Mouse (Mus musculus) neural tube, embryonic 13.5 days (tissue): ENCODE measurements at regions not wholly inside any gene's neighbourhood (a gene's known extent, or its start where the extent isn't known, plus 50 kb on each side); places are given as distances from the start of the nearest gene placed in this dataset.

Experiments used
- ATAC-seq: fragments of 200-750 bp; cut with Nextera tagmentation; 2 replicates; pipeline ENCODE4 v1.8.0; 2017; ENCODE audit warnings: low read depth, mild to moderate bottlenecking, moderate TSS enrichment, moderate library complexity
- H3K27ac ChIP-seq: fragments of 300-500 bp; sonication (generic); replicated peaks from 2 replicates; pipeline ENCODE4 v1.5.1; 2015; ENCODE audit warnings: moderate library complexity, mild to moderate bottlenecking, inconsistent platforms
- H3K27me3 ChIP-seq: fragments of 300-500 bp; sonication (generic); 2 replicates; pipeline ENCODE4 v1.6.1; 2015; ENCODE audit warnings: mild to moderate bottlenecking, inconsistent platforms
- H3K36me3 ChIP-seq: fragments of 300-500 bp; sonication (generic); 2 replicates; pipeline ENCODE4 v1.6.1; 2015; ENCODE audit warnings: mild to moderate bottlenecking, inconsistent platforms
- H3K4me1 ChIP-seq: fragments of 300-500 bp; sonication (generic); replicated peaks from 2 replicates; pipeline ENCODE4 v1.6.1; 2015; ENCODE audit warnings: inconsistent platforms
- H3K4me2 ChIP-seq: fragments of 300-500 bp; sonication (generic); 2 replicates; pipeline ENCODE4 v1.6.1; 2015; ENCODE audit warnings: inconsistent platforms, mild to moderate bottlenecking, moderate library complexity
- H3K4me3 ChIP-seq: fragments of 300-500 bp; sonication (generic); 2 replicates; pipeline ENCODE4 v1.5.1; 2015; ENCODE audit warnings: mild to moderate bottlenecking, inconsistent platforms
- H3K9ac ChIP-seq: fragments of 300-500 bp; sonication (generic); 2 replicates; pipeline ENCODE4 v1.6.1; 2015; ENCODE audit warnings: moderate library complexity, mild to moderate bottlenecking, inconsistent platforms
- H3K9me3 ChIP-seq: fragments of 300-500 bp; sonication (generic); 2 replicates; pipeline ENCODE4 v1.6.1; 2016; ENCODE audit warnings: inconsistent platforms
- WGBS: fragments of 180-500 bp; shearing (Covaris S2); methylation state at CpG from one replicate; pipeline ENCODE4 v1.1.7; 2015; 5-methylcytosine and 5-hydroxymethylcytosine counted together

- Histone ChIP-seq H3K4me3 (no peak overlapping the region), H3K27ac (no peak overlapping the region), H3K4me2 (no peak overlapping the region), H3K36me3 (no peaks in the 10 kb centered on the region), H3K9ac (no peak overlapping the region), H3K9me3 (no peaks in the 10 kb centered on the region), H3K4me1 (no peaks in the 10 kb centered on the region), H3K27me3 (no peaks in the 10 kb centered on the region)
- no peak for ATAC-seq
Observed at GRCm38 (mm10) chr12:12498621-12499020, 236.7 kb downstream of the Fam49a start.

- Histone ChIP-seq H3K4me1 (no peaks in the 10 kb centered on the region), H3K4me3 (no peak overlapping the region), H3K4me2 (no peak overlapping the region), H3K27me3 (no peaks in the 10 kb centered on the region), H3K9ac (no peak overlapping the region), H3K27ac (no peak overlapping the region), H3K36me3 (no peaks in the 10 kb centered on the region), H3K9me3 (no peaks in the 10 kb centered on the region)
- ATAC-seq = no peak; the same call in 1 of the 2 replicates
- WGBS = 82% methylated on average over 6 of the region's 6 CpGs
Observed at GRCm38 (mm10) chr12:12497277-12497841, 235.4 kb downstream of the Fam49a start.

GRCm38 (mm10) chr12:12496593-12497141, 234.7 kb downstream of the Fam49a start:
- H3K4me1 ChIP-seq = no peaks in the 10 kb centered on the region
- WGBS = 71% methylated on average over 7 of the region's 7 CpGs
- H3K4me2 ChIP-seq = no peak overlapping the region
- no peaks in the 10 kb centered on the region for H3K36me3 ChIP-seq
- H3K9me3 ChIP-seq = no peaks in the 10 kb centered on the region
- H3K9ac ChIP-seq = no peak overlapping the region
- no peak overlapping the region for H3K27ac ChIP-seq
- H3K27me3 ChIP-seq = no peaks in the 10 kb centered on the region
- H3K4me3 ChIP-seq = no peak overlapping the region
- ATAC-seq = peak; percentile 83

- no peak for ATAC-seq
Observed at GRCm38 (mm10) chr12:12490173-12490572, 228.2 kb downstream of the Fam49a start.

GRCm38 (mm10) chr12:12488090-12488489, 226.2 kb downstream of the Fam49a start:
- ATAC-seq = no peak
- H3K4me2 ChIP-seq = no peak overlapping the region
- H3K9ac ChIP-seq = no peak overlapping the region
- no peaks in the 10 kb centered on the region for H3K4me1 ChIP-seq
- no peaks in the 10 kb centered on the region for H3K27me3 ChIP-seq
- no peak overlapping the region for H3K4me3 ChIP-seq
- WGBS = 72% methylated on average over 1 of the region's 1 CpGs
- H3K27ac ChIP-seq = no peak overlapping the region
- H3K9me3 ChIP-seq = no peaks in the 10 kb centered on the region
- H3K36me3 ChIP-seq = no peaks in the 10 kb centered on the region

More at GRCm38 (mm10) chr12:12490173-12490572, 228.2 kb downstream of the Fam49a start:
- Histone ChIP-seq H3K27ac (no peak overlapping the region), H3K36me3 (no peaks in the 10 kb centered on the region), H3K4me1 (no peaks in the 10 kb centered on the region), H3K4me3 (no peak overlapping the region), H3K4me2 (no peak overlapping the region), H3K27me3 (no peaks in the 10 kb centered on the region), H3K9ac (no peak overlapping the region), H3K9me3 (no peaks in the 10 kb centered on the region)
- 74% methylated on average over 1 of the region's 1 CpGs for WGBS

GRCm38 (mm10) chr12:12486656-12487356, 224.9 kb downstream of the Fam49a start:
- no peaks in the 10 kb centered on the region for H3K27me3 ChIP-seq
- ATAC-seq = no peak
- no peaks in the 10 kb centered on the region for H3K36me3 ChIP-seq
- H3K4me2 ChIP-seq = no peak overlapping the region
- 91% methylated on average over 1 of the region's 1 CpGs for WGBS
- no peak overlapping the region for H3K9ac ChIP-seq
- H3K27ac ChIP-seq = no peak overlapping the region
- H3K4me1 ChIP-seq = no peaks in the 10 kb centered on the region
- H3K9me3 ChIP-seq = no peaks in the 10 kb centered on the region
- H3K4me3 ChIP-seq = no peak overlapping the region

GRCm38 (mm10) chr12:12484921-12485680, 223.2 kb downstream of the Fam49a start:
- H3K27ac ChIP-seq = no peak overlapping the region
- H3K27me3 ChIP-seq = no peaks in the 10 kb centered on the region
- no peaks in the 10 kb centered on the region for H3K4me1 ChIP-seq
- no peaks in the 10 kb centered on the region for H3K9me3 ChIP-seq
- no peaks in the 10 kb centered on the region for H3K36me3 ChIP-seq
- 78% methylated on average over 9 of the region's 9 CpGs for WGBS
- no peak for ATAC-seq
- no peak overlapping the region for H3K4me3 ChIP-seq
- no peak overlapping the region for H3K9ac ChIP-seq
- no peak overlapping the region for H3K4me2 ChIP-seq

GRCm38 (mm10) chr12:12480451-12480850, 218.5 kb downstream of the Fam49a start:
- H3K4me1 ChIP-seq = no peaks in the 10 kb centered on the region
- H3K27ac ChIP-seq = no peak overlapping the region
- H3K27me3 ChIP-seq = no peaks in the 10 kb centered on the region
- no peak overlapping the region for H3K4me2 ChIP-seq
- no peak for ATAC-seq
- H3K9ac ChIP-seq = no peak overlapping the region
- WGBS = 92% methylated on average over 2 of the region's 2 CpGs
- H3K4me3 ChIP-seq = no peak overlapping the region
- H3K36me3 ChIP-seq = no peaks in the 10 kb centered on the region
- H3K9me3 ChIP-seq = no peaks in the 10 kb centered on the region

- Histone ChIP-seq H3K4me2 (no peak overlapping the region), H3K4me3 (no peak overlapping the region), H3K9ac (no peak overlapping the region), H3K27me3 (no peaks in the 10 kb centered on the region), H3K4me1 (no peaks in the 10 kb centered on the region), H3K36me3 (no peaks in the 10 kb centered on the region), H3K27ac (no peak overlapping the region), H3K9me3 (no peaks in the 10 kb centered on the region)
- ATAC-seq = no peak
- 79% methylated on average over 2 of the region's 2 CpGs for WGBS
Observed at GRCm38 (mm10) chr12:12452086-12452485, 190.1 kb downstream of the Fam49a start.

GRCm38 (mm10) chr12:12446768-12447167, 184.8 kb downstream of the Fam49a start:
- no peak overlapping the region for H3K27ac ChIP-seq
- no peak for ATAC-seq

GRCm38 (mm10) chr12:12446281-12446680, 184.3 kb downstream of the Fam49a start:
- H3K4me1 ChIP-seq = no peaks in the 10 kb centered on the region
- 74% methylated on average over 3 of the region's 3 CpGs for WGBS
- no peak overlapping the region for H3K4me3 ChIP-seq
- no peak overlapping the region for H3K9ac ChIP-seq
- H3K9me3 ChIP-seq = no peaks in the 10 kb centered on the region
- ATAC-seq = no peak
- no peak overlapping the region for H3K27ac ChIP-seq
- H3K27me3 ChIP-seq = no peaks in the 10 kb centered on the region
- no peak overlapping the region for H3K4me2 ChIP-seq
- H3K36me3 ChIP-seq = no peaks in the 10 kb centered on the region

More at GRCm38 (mm10) chr12:12446768-12447167, 184.8 kb downstream of the Fam49a start:
- Histone ChIP-seq H3K4me2 (no peak overlapping the region), H3K27me3 (no peaks in the 10 kb centered on the region), H3K9me3 (no peaks in the 10 kb centered on the region), H3K4me3 (no peak overlapping the region), H3K36me3 (no peaks in the 10 kb centered on the region), H3K9ac (no peak overlapping the region), H3K4me1 (no peaks in the 10 kb centered on the region)
- WGBS = 48% methylated on average over 2 of the region's 2 CpGs

- no peak overlapping the region for H3K4me2 ChIP-seq
- H3K4me3 ChIP-seq = no peak overlapping the region
- WGBS = 94% methylated on average over 4 of the region's 4 CpGs
- no peak for ATAC-seq
- no peaks in the 10 kb centered on the region for H3K36me3 ChIP-seq
- H3K27me3 ChIP-seq = no peaks in the 10 kb centered on the region
- no peaks in the 10 kb centered on the region for H3K4me1 ChIP-seq
- H3K9me3 ChIP-seq = no peaks in the 10 kb centered on the region
- H3K9ac ChIP-seq = no peak overlapping the region
- H3K27ac ChIP-seq = no peak overlapping the region
Observed at GRCm38 (mm10) chr12:12442872-12443271, 180.9 kb downstream of the Fam49a start.
